Mouse (Mus musculus) heart, adult 8-10 months (tissue): ENCODE results near the gene Vmn2r62. TPM values are rescaled to one million over a fixed set of nuclear protein-coding genes. Genes with fewer than 3 reads are reported as not detected.
"Not testable (repeated sequence)": the region's sequence is repeated elsewhere in the genome, so short reads cannot be mapped to it uniquely, and the experiment has no call there.

Experiments used
- DNase-seq: peaks from one replicate; pipeline ENCODE4 v3.0.0; 2022; ENCODE audit warnings: low spot score
- total RNA-seq, 4 experiments: library from RNA; stranded (reverse); gene quantifications; 2 replicates each; pipeline ENCODE4 v1.2.4; 2022

The Vmn2r62 gene
- total RNA-seq = not detected

- not testable (repeated sequence) for DNase-seq
Observed at GRCm38 (mm10) chr7:42793425-42793824, at the start of gene Vmn2r62. Gene Vmn2r62 (minus strand): TSS chr7:42793525.

GRCm38 (mm10) chr7:42838366-42838765 lies 45.0 kb upstream of the Vmn2r62 start:
- DNase-seq = not testable (repeated sequence)

- DNase-seq = no peak
Observed at GRCm38 (mm10) chr7:42832221-42832620, 38.9 kb upstream of the Vmn2r62 start.

GRCm38 (mm10) chr7:42749836-42750235 lies 43.5 kb downstream of the Vmn2r62 start:
- DNase-seq = no peak

- DNase-seq = no peak
Observed at GRCm38 (mm10) chr7:42738536-42739210, 54.7 kb downstream of the Vmn2r62 start.

- DNase-seq = not testable (repeated sequence)
Observed at GRCm38 (mm10) chr7:42726917-42727316, 66.4 kb downstream of the Vmn2r62 start, which contains the start of gene Gm17067. Gene Gm17067 (minus strand): TSS chr7:42727017.

Other genes starting within 250 kb of the Vmn2r62 start
- not detected for gene Gm21028, start 214.9 kb downstream of the Vmn2r62 start, total RNA-seq
- 1 to 10 TPM in 1 of 4 experiments, under 1 TPM in 3; 0.44 to 1.0 (median 0.79) TPM for gene Zfp977, start 201.0 kb downstream of the Vmn2r62 start, total RNA-seq
- gene Zfp976, start 150.9 kb downstream of the Vmn2r62 start, total RNA-seq = 1 to 10 TPM; 2.3 to 2.9 (median 2.5) TPM
- 1 to 10 TPM; 3.5 to 4.4 (median 4.2) TPM for gene Zfp975, start 100.8 kb downstream of the Vmn2r62 start, total RNA-seq
- not detected for gene Gm17067, start 66.5 kb downstream of the Vmn2r62 start, total RNA-seq
- under 1 TPM in 3 of 4 experiments, not detected in 1; 0.06 to 0.19 (median 0.09) TPM for gene Gm2381, start 73.7 kb upstream of the Vmn2r62 start, total RNA-seq
- gene Vmn2r63, start 140.3 kb upstream of the Vmn2r62 start, total RNA-seq = not detected
- not detected for gene Gm9268, start 225.2 kb upstream of the Vmn2r62 start, total RNA-seq